Mouse (Mus musculus): ENCODE results near the gene Nup85.

GRCm38 (mm10) chr11:115614346-115615107 is 50.3 kb downstream of the Nup85 start:
- no peak for TF ChIP-seq CTCF (IDR thresholded peaks at IDR 0.05; ENCODE audit: low read depth)
- no peak for TF ChIP-seq EP300 (optimal IDR thresholded peaks at IDR 0.05)

Measured in stomach, postnatal 0 days (tissue).